Comparison of ENCODE assay signal across 7 mouse cellular contexts in the genomic region with DNA sequence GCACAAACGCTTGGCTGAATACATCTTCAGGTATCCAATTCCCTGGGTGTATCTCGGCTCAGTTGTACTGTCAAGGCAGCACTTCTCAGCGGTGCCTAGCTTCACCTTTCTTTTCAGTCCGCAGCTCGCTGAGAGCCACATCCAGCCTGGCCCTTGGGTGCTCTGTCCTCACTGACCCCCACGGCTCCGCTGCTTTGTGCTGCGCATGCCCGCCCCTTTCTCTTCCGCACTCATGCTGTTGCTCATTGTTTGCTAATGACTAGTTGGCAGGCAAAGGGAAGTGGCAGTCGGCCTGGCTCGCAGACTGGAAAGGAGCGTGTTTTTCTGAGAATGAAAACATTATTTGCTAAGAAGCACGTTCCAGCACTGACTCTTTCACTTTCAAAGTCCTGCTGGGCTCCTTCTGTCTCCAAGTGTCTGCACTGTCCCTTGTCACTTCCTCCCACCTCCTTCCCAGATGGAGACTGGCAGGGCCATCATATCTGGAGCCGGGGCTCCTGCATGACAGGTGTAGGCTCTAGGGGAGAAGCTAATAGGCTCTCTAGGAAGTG.
DNase-seq lines count a peak whose midpoint lies in the region; ATAC-seq and TF ChIP-seq lines count a peak whose summit lies in the region.

No protein-coding gene starts in this region.

- no peaks in the 10 kb centered on the region for H3K36me3 ChIP-seq in limb, embryonic 10.5 days

- no peak overlapping the region for H3K27ac ChIP-seq in bone marrow, adult 2 months (ENCODE audit: control insufficient read depth, insufficient read depth, low read depth, low read length, poor library complexity)
- H3K27ac ChIP-seq in limb, embryonic 10.5 days = peak overlapping the region; percentile 46; the same call in 1 of the 2 replicates

- H3K4me1 ChIP-seq in bone marrow, adult 2 months (ENCODE audit: control insufficient read depth, insufficient read depth, low read length) = no peaks in the 10 kb centered on the region
- H3K4me1 ChIP-seq in limb, embryonic 10.5 days = peaks cover 10% of the 10 kb centered on the region

- peak; percentile 51 for DNase-seq in embryo, embryonic 10.5 days (ENCODE audit: low spot score)
- DNase-seq in heart, adult 8-10 months (ENCODE audit: low spot score) = peak; percentile 12
- peak; percentile 30 for DNase-seq in kidney, adult 18-20 months
- peak; percentile 45 for DNase-seq in limb, embryonic 10.5 days (ENCODE audit: low spot score)
- DNase-seq in right cerebral cortex, postnatal 14 days = peak; percentile 18

- 11% methylated on average over 15 of the region's 15 CpGs for WGBS in bone marrow, adult 2 months
- WGBS in limb, embryonic 10.5 days = 25% methylated on average over 15 of the region's 15 CpGs

- peaks cover 6% of the 10 kb centered on the region; the same call in 1 of the 2 replicates for H3K27me3 ChIP-seq in limb, embryonic 10.5 days (ENCODE audit: low read depth, poor library complexity, severe bottlenecking)

- no peak for TF ChIP-seq POLR2A in bone marrow, adult 2 months (IDR thresholded peaks at IDR 0.05; ENCODE audit: borderline replicate concordance, control insufficient read depth, low read depth, low read length)

- TF ChIP-seq CTCF in bone marrow, adult 2 months (IDR thresholded peaks at IDR 0.05; ENCODE audit: control insufficient read depth, insufficient read depth, low read length) = no peak

- ATAC-seq in megakaryocyte-erythroid progenitor cell, adult 5-6 weeks (replicated peaks; ENCODE audit: low FRiP score, low TSS enrichment, poor library complexity, severe bottlenecking) = peak; percentile 57

- no peaks in the 10 kb centered on the region for H3K9me3 ChIP-seq in limb, embryonic 10.5 days (replicated peaks)

- peak overlapping the region; percentile 47 for H3K4me3 ChIP-seq in bone marrow, adult 2 months (replicated peaks; ENCODE audit: control insufficient read depth, low read depth, low read length)
- peak overlapping the region; percentile 40 for H3K4me3 ChIP-seq in limb, embryonic 10.5 days
